Mouse (Mus musculus) naive thymus-derived CD4-positive, alpha-beta T cell, adult 2 months (primary cell): ENCODE results near the gene Grik1.

Source experiments
- DNase-seq: peaks from one replicate; pipeline ENCODE4 v3.0.0-alpha.2; 2011; ENCODE audit warnings: low read depth

Gene Grik1

GRCm38 (mm10) chr16:88290132-88290772 is at the start of gene Grik1:
TSS of gene Grik1 (minus strand) at chr16:88290265.
- no peak for DNase-seq

GRCm38 (mm10) chr16:88294209-88294608 is 4.1 kb upstream of the Grik1 start:
- no peak for DNase-seq

GRCm38 (mm10) chr16:88289421-88290081 is 514 bp downstream of the Grik1 start:
- no peak for DNase-seq

GRCm38 (mm10) chr16:88258407-88258806 is 31.7 kb downstream of the Grik1 start:
- DNase-seq, result no peak

GRCm38 (mm10) chr16:88257072-88257471 is 33.0 kb downstream of the Grik1 start:
- DNase-seq, result no peak

GRCm38 (mm10) chr16:88256101-88256500 is 34.0 kb downstream of the Grik1 start:
- DNase-seq, result no peak

- no peak for DNase-seq
Measured at GRCm38 (mm10) chr16:88252676-88253075, 37.4 kb downstream of the Grik1 start.

GRCm38 (mm10) chr16:88251049-88251448 is 39.0 kb downstream of the Grik1 start:
- DNase-seq, result no peak

- DNase-seq, result no peak
Measured at GRCm38 (mm10) chr16:88249825-88250224, 40.2 kb downstream of the Grik1 start.

- no peak for DNase-seq
Measured at GRCm38 (mm10) chr16:88247586-88247985, 42.5 kb downstream of the Grik1 start.

- DNase-seq, result no peak
Measured at GRCm38 (mm10) chr16:88244658-88245057, 45.4 kb downstream of the Grik1 start.

GRCm38 (mm10) chr16:88225616-88226015 is 64.4 kb downstream of the Grik1 start:
- no peak for DNase-seq

- DNase-seq, result no peak
Measured at GRCm38 (mm10) chr16:88221932-88222331, 68.1 kb downstream of the Grik1 start.

- no peak for DNase-seq
Measured at GRCm38 (mm10) chr16:88212531-88212930, 77.5 kb downstream of the Grik1 start.

GRCm38 (mm10) chr16:88211852-88212251 is 78.2 kb downstream of the Grik1 start:
- no peak for DNase-seq

GRCm38 (mm10) chr16:88204400-88204799 is 85.7 kb downstream of the Grik1 start:
- DNase-seq, result peak; percentile 29

GRCm38 (mm10) chr16:88203985-88204384 is 86.1 kb downstream of the Grik1 start:
- no peak for DNase-seq

- DNase-seq, result no peak
Measured at GRCm38 (mm10) chr16:88187433-88188037, 102.5 kb downstream of the Grik1 start.

- DNase-seq, result no peak
Measured at GRCm38 (mm10) chr16:88178813-88179212, 111.3 kb downstream of the Grik1 start.

GRCm38 (mm10) chr16:88177364-88177763 is 112.7 kb downstream of the Grik1 start:
- no peak for DNase-seq

- DNase-seq, result no peak
Measured at GRCm38 (mm10) chr16:88174083-88174721, 115.9 kb downstream of the Grik1 start.

- DNase-seq, result no peak
Measured at GRCm38 (mm10) chr16:88166547-88166946, 123.5 kb downstream of the Grik1 start.

GRCm38 (mm10) chr16:88142574-88142973 is 147.5 kb downstream of the Grik1 start:
- DNase-seq, result no peak
